Mouse (Mus musculus) E14TG2a.4 (cell line): Measurements from ENCODE around the gene Suco.

Experiments used
- H3K27me3 ChIP-seq: 2 replicates; pipeline ENCODE4 v1.6.1; 2014; ENCODE audit warnings: low read length, control low read depth; ENCODE audit not compliant: insufficient read depth
- H3K36me3 ChIP-seq: 2 replicates; pipeline ENCODE4 v1.6.1; 2014; ENCODE audit warnings: low read length, control low read depth; ENCODE audit not compliant: insufficient read depth
- H3K4me1 ChIP-seq: replicated peaks from 2 replicates; pipeline ENCODE4 v1.6.1; 2014; ENCODE audit warnings: low read depth, low read length, control low read depth
- H3K4me3 ChIP-seq: replicated peaks from 2 replicates; pipeline ENCODE4 v1.5.1; 2014; ENCODE audit warnings: mild to moderate bottlenecking, low read length
- H3K9me3 ChIP-seq: 2 replicates; pipeline ENCODE4 v1.6.1; 2014; ENCODE audit warnings: low read length, control low read depth
- CTCF ChIP-seq: conservative IDR thresholded peaks from 2 replicates; pipeline ENCODE4 v1.5.1; 2014; ENCODE audit warnings: low read length
- NANOG ChIP-seq: IDR thresholded peaks from 2 replicates; pipeline ENCODE4 v1.6.1; 2014; ENCODE audit warnings: borderline replicate concordance, low read length, mixed read lengths
- POU5F1 ChIP-seq: IDR thresholded peaks from 2 replicates; pipeline ENCODE4 v1.6.1; 2014; ENCODE audit warnings: low read length, borderline replicate concordance

Suco gene

GRCm38 (mm10) chr1:161900129-161900528 is 23.6 kb upstream of the Suco start:
- no peaks in the 10 kb centered on the region for H3K27me3 ChIP-seq
- no peak for TF ChIP-seq NANOG
- no peak for TF ChIP-seq POU5F1
- TF ChIP-seq CTCF, result no peak
- no peaks in the 10 kb centered on the region for H3K36me3 ChIP-seq
- H3K4me1 ChIP-seq, result no peaks in the 10 kb centered on the region
- no peaks in the 10 kb centered on the region for H3K9me3 ChIP-seq
- H3K4me3 ChIP-seq, result no peak overlapping the region

DNA sequence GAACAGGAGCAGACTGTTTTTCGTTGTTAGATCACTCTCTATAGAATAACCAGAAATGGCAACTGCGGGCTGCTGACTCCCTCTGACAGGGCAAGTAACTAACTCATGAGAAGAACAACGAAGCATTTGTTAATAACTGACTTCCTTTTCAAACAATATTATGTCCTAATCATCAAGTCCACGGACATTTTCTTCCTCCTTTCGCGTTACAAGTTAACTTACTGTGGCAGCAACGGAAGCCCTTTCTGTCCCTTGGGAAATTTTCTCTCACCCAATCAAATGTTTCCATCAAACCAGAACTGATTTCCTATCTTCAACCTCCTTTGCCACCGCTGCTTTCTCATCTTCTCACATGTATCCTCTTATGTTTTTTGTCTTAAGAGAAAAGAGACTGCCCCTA is 20.8 kb upstream of the Suco start:
- Histone ChIP-seq H3K27me3 (no peaks in the 10 kb centered on the region), H3K36me3 (no peaks in the 10 kb centered on the region), H3K4me1 (no peaks in the 10 kb centered on the region), H3K4me3 (no peak overlapping the region), H3K9me3 (no peaks in the 10 kb centered on the region)
- TF ChIP-seq NANOG, result no peak
- no peak for TF ChIP-seq CTCF

GRCm38 (mm10) chr1:161896130-161896529 is 19.6 kb upstream of the Suco start:
- Histone ChIP-seq H3K4me1 (no peaks in the 10 kb centered on the region), H3K4me3 (no peak overlapping the region), H3K9me3 (no peaks in the 10 kb centered on the region), H3K36me3 (no peaks in the 10 kb centered on the region), H3K27me3 (no peaks in the 10 kb centered on the region)
- TF ChIP-seq POU5F1 (no peak), CTCF (no peak), NANOG (no peak)

- Histone ChIP-seq H3K4me1 (no peaks in the 10 kb centered on the region), H3K36me3 (no peaks in the 10 kb centered on the region), H3K9me3 (no peaks in the 10 kb centered on the region), H3K27me3 (no peaks in the 10 kb centered on the region), H3K4me3 (no peak overlapping the region)
- TF ChIP-seq POU5F1, result no peak
- no peak for TF ChIP-seq NANOG
- TF ChIP-seq CTCF, result no peak
Measured at GRCm38 (mm10) chr1:161895014-161895413, 18.5 kb upstream of the Suco start.

- no peak for TF ChIP-seq CTCF
- TF ChIP-seq NANOG, result no peak
- TF ChIP-seq POU5F1, result no peak
- no peaks in the 10 kb centered on the region for H3K4me1 ChIP-seq
Measured at GRCm38 (mm10) chr1:161894553-161894952, 18.1 kb upstream of the Suco start.

DNA sequence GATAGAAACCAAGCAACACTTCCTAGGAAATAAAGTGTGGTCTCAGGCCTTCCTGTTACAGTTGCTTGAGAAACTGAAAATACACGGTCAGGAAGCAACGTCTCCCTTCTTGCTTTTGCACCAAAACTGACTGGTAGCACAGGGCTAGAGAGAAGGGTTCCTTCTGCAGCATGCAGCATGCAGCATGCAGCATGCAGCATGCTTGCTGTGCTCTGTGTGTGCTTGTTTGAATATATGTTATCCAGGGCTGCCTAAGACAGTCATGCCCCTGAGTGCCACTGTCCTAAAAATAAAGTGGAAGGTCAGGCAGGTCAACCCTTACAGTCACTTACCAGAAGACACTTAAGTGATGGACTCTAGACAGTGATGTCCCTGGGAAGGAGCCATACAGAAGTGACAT is 17.6 kb upstream of the Suco start:
- H3K36me3 ChIP-seq, result no peaks in the 10 kb centered on the region
- H3K27me3 ChIP-seq, result no peaks in the 10 kb centered on the region
- H3K4me1 ChIP-seq, result no peaks in the 10 kb centered on the region
- H3K9me3 ChIP-seq, result no peaks in the 10 kb centered on the region
- H3K4me3 ChIP-seq, result no peak overlapping the region
- TF ChIP-seq CTCF, result no peak
- TF ChIP-seq NANOG, result no peak
- no peak for TF ChIP-seq POU5F1

More at GRCm38 (mm10) chr1:161894553-161894952, 18.1 kb upstream of the Suco start:
- no peaks in the 10 kb centered on the region for H3K36me3 ChIP-seq
- H3K4me3 ChIP-seq, result no peak overlapping the region
- no peaks in the 10 kb centered on the region for H3K27me3 ChIP-seq
- H3K9me3 ChIP-seq, result no peaks in the 10 kb centered on the region

DNA sequence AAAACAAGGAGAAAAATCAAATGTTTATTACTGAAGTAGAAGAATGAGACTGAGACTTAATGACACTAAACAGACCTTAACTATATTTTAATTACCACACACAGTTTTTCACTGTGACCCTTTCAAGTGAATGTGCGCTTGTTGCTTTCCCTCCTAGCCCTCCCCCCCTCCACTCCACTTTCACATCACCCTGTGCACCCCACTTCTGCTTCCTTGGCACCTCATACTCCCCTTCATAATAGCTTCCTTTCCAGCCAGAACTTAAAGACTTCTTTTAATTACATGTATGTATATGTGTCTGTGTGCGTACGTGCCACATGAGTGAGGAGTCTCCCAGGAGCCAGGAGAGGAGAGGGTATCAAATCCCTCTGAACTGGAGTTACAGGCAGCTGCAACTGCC is 12.3 kb upstream of the Suco start:
- Histone ChIP-seq H3K36me3 (no peaks in the 10 kb centered on the region), H3K4me3 (no peak overlapping the region), H3K9me3 (no peaks in the 10 kb centered on the region), H3K27me3 (no peaks in the 10 kb centered on the region), H3K4me1 (no peaks in the 10 kb centered on the region)
- TF ChIP-seq POU5F1 (no peak), NANOG (no peak), CTCF (no peak)

GRCm38 (mm10) chr1:161887679-161888260 is 11.3 kb upstream of the Suco start:
- no peaks in the 10 kb centered on the region for H3K27me3 ChIP-seq
- TF ChIP-seq POU5F1 (no peak), NANOG (no peak), CTCF (no peak)
- H3K9me3 ChIP-seq, result no peaks in the 10 kb centered on the region
- no peaks in the 10 kb centered on the region for H3K4me1 ChIP-seq
- no peaks in the 10 kb centered on the region for H3K36me3 ChIP-seq
- no peak overlapping the region for H3K4me3 ChIP-seq

DNA sequence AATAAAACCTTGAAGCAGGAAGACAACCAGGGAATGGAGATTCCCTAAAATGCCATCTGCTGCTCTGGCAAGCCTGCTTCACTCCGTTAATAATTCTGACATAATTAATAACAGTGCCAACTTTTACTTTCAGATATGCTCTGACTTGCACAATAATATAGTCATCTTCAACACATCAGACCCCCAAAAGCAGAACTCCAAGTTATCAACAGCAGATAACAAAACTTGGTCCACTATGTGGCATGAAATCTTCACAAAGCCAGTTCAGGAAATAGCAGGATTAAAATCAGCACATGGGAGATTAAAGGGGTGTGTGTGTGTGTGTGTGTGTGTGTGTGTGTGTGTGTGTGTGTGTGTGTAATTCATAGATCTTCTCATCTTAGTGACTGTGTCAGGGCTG is 9.3 kb upstream of the Suco start:
- H3K27me3 ChIP-seq, result no peaks in the 10 kb centered on the region
- H3K4me1 ChIP-seq, result no peaks in the 10 kb centered on the region
- no peaks in the 10 kb centered on the region for H3K9me3 ChIP-seq
- no peak overlapping the region for H3K4me3 ChIP-seq
- no peaks in the 10 kb centered on the region for H3K36me3 ChIP-seq
- TF ChIP-seq POU5F1, result no peak
- TF ChIP-seq NANOG, result no peak
- TF ChIP-seq CTCF, result no peak
